Mouse (Mus musculus) frontal cortex, adult 2 months (tissue): ENCODE measurements at regions not wholly inside any gene's neighbourhood (a gene's known extent, or its start where the extent isn't known, plus 50 kb on each side); places are given as distances from the start of the nearest gene placed in this dataset.

Experiments used
- DNase-seq, 2 experiments: peaks; one replicate each; pipeline ENCODE4 v3.0.0; 2022; ENCODE audit warnings: low spot score in 1 of 2; ENCODE audit errors: extremely low spot score in 1 of 2

GRCm38 (mm10) chr13:107837206-107837952 is 206.9 kb upstream of the Smim15 start:
- no peak for DNase-seq

GRCm38 (mm10) chr13:107835756-107836385 is 208.4 kb upstream of the Smim15 start:
- no peak for DNase-seq

- DNase-seq: no peak
These were observed 212.2 kb upstream of the Smim15 start for GRCm38 (mm10) chr13:107831997-107832396.

DNA sequence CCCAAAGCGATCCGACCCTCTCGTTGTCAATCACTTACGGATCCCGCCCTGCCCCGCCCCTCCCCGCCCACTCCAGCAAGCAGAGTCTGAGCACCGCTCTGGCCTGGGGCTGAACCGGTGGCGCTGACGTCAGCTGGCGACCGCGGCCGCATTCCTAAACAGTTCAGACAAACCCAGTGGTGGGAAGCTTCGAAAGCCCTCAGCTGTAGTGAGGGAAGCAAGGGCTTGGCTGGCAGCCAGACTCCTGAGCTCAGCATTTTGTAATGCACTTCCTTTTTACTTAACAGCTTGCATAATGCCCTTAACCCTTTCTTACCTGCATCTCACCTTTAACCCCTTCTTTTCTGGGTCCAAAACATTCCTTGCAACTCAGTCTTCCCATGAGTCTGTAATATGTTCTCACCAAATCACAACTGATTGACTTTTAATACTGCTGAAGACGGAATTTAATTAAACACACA is 213.0 kb upstream of the Smim15 start:
- DNase-seq: peak; percentile 85 to 93

DNA sequence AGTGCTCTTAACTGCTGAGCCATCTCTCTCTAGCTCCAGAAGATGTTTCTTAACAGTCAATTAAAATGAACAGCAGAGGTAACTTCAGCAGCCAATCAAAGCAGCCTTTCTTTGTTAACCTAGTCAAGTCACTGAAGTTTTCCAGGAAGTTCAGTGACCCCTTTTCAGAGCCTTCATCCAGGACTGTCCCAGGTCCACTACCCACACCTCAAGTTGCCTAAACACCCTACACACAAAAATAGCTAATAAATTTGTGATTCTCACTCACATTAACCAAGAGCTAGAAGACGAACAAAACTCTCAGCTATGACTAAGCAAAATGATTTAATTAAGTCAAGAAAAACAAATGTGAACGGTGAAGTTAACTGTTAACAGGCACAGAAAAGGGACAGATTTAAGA is 214.0 kb upstream of the Smim15 start:
- no peak for DNase-seq

GRCm38 (mm10) chr13:107829861-107830260 is 214.4 kb upstream of the Smim15 start:
- no peak for DNase-seq

DNA sequence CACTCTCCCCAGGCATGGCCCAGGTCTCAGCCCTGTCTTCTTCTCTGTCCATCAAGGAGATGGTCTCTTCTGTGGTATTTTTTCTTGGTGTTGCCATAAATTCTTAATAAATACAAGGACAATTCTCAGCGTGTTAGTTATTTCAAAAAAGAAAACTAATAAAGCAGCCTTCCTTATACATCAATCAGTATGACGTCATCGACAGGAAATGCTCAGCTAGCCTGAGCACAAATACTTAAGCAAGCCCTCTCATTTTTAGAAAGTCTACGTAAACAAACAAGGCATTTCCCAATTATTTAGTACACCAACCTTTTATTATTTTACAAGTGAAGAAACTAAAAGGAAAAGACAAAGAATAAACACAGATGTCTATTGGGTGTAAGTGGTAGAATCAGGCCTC is 218.6 kb upstream of the Smim15 start:
- no peak for DNase-seq

- no peak for DNase-seq
These were observed 220.9 kb upstream of the Smim15 start for GRCm38 (mm10) chr13:107823342-107823741.

- no peak for DNase-seq
These were observed 222.0 kb upstream of the Smim15 start for GRCm38 (mm10) chr13:107822198-107822597.

GRCm38 (mm10) chr13:107813562-107814161 is 230.6 kb upstream of the Smim15 start:
- DNase-seq: peak in 1 of 2 experiments; percentile 40

DNA sequence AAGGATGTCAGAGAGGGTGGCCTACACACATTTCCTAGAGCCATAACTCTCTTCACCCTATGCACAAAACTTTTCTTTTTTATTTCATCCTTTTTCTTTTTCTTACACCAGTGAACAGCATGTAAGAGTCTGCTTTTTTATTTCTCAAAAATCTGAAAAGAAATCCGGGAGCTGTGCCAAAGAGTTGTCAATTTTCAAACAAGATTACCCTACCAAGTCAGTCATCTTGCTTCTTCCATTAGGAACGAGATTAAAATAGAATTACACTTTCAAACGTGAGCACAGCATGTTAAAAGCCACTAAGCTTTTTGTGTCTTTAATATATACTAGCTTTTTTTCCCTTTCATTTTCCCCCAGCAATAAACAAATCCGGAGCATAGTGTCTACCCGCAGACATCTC is 232.2 kb upstream of the Smim15 start:
- peak in 1 of 2 experiments; percentile 30 for DNase-seq

DNA sequence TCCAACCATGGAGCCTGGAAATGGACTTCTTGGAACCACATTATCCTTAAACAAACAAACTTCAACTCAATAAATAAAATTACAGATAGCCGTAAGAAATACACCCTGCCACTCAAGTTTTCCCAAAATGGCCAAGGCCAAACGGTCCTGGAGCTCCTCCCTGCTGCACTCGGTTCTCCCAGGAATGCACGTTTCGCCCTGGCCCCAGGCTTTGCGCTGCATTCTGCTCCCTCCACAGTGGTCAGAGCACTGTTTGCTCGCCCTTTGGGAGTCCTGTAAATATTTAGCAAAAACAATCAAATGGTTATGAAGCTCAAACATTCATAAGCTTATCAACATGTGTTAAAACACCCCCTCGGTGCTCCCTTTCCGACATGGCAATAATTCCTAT is 233.4 kb upstream of the Smim15 start:
- no peak for DNase-seq

- DNase-seq: no peak
These were observed 234.0 kb upstream of the Smim15 start for GRCm38 (mm10) chr13:107810060-107810801.

GRCm38 (mm10) chr13:107808961-107809360 is 235.3 kb upstream of the Smim15 start:
- DNase-seq: no peak

GRCm38 (mm10) chr13:107804418-107804817 is 239.8 kb upstream of the Smim15 start:
- no peak for DNase-seq

DNA sequence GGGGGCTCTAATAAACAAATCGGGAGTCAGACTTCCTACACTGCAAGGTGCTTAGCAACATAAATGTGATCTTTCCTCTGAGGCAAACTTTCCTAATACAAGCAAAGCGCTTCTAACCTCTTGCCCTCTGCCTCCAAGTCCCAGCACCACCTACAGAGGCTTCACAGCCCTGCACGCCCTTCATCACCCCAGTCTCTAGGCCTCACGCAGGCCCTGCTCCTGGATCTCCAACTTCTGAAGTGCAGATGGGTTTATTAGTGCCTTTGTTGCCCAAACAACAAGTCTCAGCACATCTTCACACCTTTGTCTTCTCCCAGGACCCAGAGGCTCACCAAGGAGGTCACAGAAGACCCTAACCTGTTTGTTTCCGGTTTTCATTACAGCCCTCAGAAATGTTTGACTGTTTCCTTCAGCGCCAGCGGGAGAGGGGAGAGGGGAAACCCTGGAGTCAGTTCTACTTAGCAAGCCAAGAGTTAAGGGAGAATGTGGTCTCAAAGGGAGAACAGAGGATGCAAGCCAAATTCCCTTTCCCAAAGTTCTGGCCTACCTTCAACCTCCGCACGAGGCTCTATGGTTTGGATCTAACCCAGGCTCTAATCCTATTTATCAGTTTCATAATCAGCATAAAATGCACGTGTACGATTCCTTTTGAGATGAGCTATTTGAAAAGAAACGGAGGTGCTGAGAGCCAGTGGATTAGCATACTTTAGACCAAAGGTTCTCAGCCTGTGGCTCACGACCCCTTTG is 244.9 kb upstream of the Smim15 start:
- no peak for DNase-seq

GRCm38 (mm10) chr13:107798144-107798543 is 246.1 kb upstream of the Smim15 start:
- DNase-seq: no peak

DNA sequence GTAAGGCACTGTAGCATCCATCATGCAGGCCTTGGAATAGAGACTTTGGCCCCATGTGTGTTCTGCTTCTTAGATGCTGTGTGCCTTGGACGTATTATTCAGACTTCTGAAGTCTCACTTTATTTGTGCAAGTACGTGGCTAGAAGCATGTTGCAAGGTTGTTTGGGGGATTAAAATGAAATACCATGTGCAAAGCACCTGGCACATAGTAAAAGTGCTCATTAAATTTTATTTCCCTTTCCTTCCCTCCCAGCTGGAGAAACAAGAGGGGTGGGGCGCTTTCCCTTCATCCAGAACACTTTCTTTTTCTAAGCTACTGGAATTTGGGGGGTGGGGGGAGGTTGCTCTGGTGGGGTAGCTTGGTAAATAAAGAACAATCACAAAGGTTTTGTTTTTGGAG is 248.7 kb upstream of the Smim15 start:
- no peak for DNase-seq

GRCm38 (mm10) chr13:107791770-107792169 is 252.5 kb upstream of the Smim15 start:
- no peak for DNase-seq

DNA sequence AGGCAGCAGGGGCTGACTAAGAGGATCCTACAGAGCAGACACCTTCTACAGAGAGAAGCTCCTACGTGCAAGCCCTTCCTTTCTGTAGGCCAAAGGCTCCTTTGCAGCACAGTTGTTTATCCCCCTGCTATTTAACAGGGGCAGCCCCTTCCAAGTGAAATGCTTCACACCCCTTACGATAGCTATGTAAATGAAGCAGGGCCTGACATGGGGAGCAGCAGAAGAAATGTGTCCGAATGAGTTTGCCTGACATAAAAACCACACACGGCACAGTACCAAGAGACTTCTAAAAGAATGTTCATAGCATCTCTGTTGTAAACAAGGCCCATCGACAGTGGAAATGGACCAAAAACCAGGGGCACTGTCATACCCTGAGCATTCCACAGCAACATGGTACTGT is 259.3 kb upstream of the Smim15 start:
- no peak for DNase-seq
